Mouse (Mus musculus) CH12.LX (cell line): ENCODE measurements around the gene Ffar2. TPM values are rescaled to one million over a fixed set of nuclear protein-coding genes. Genes with fewer than 3 reads are reported as not detected.

ENCODE experiments used
- DNase-seq: peaks from one replicate; pipeline ENCODE4 v3.0.0-alpha.2; 2013; ENCODE audit errors: extremely low read depth
- H3K27ac ChIP-seq: 2 replicates; pipeline ENCODE4 v1.5.1; 2012; ENCODE audit warnings: low read depth, mild to moderate bottlenecking, control low read depth, moderate library complexity; ENCODE audit not compliant: insufficient read depth
- H3K27me3 ChIP-seq: replicated peaks from 2 replicates; pipeline ENCODE3; 2012; ENCODE audit warnings: inconsistent platforms
- H3K36me3 ChIP-seq, 2 experiments: replicated peaks in 1 of 2; 2 replicates each; pipeline versions ENCODE3 to v1.6.1; 2012; ENCODE audit warnings: inconsistent platforms in 1 of 2, low read length in 1 of 2, mild to moderate bottlenecking in 1 of 2, mixed read lengths in 1 of 2, moderate library complexity in 1 of 2; ENCODE audit not compliant: control insufficient read depth in 1 of 2, insufficient read depth in 1 of 2
- H3K4me1 ChIP-seq, 2 experiments: 2 replicates each; pipeline ENCODE4 v1.6.1; 2012; ENCODE audit warnings: inconsistent platforms in 1 of 2, moderate library complexity in 1 of 2; ENCODE audit not compliant: insufficient read depth in 2 of 2, control insufficient read depth in 1 of 2
- H3K4me2 ChIP-seq: 2 replicates; pipeline ENCODE4 v1.6.1; 2012; ENCODE audit warnings: low read depth, mild to moderate bottlenecking, control low read depth; ENCODE audit not compliant: poor library complexity, insufficient read depth, severe bottlenecking
- H3K4me3 ChIP-seq, 3 experiments: fragments of 150-350 bp in 1 of 3; sonication (generic) in 1 of 3; replicated peaks in 1 of 3; 2 replicates each; pipeline versions ENCODE3 to v1.5.1; 2011 to 2012; ENCODE audit warnings: low read depth in 2 of 3, low read length in 2 of 3, mild to moderate bottlenecking in 2 of 3, moderate library complexity in 2 of 3, control low read depth in 1 of 3, improper control_type of control experiment in 1 of 3, inconsistent platforms in 1 of 3, mixed read lengths in 1 of 3; ENCODE audit not compliant: poor library complexity in 1 of 3
- H3K79me2 ChIP-seq: replicated peaks from 2 replicates; pipeline ENCODE4 v1.6.1; 2012; ENCODE audit warnings: mild to moderate bottlenecking, moderate library complexity; ENCODE audit not compliant: control insufficient read depth, poor library complexity, insufficient read depth, severe bottlenecking; ENCODE audit errors: extremely low read depth
- H3K9ac ChIP-seq: 2 replicates; pipeline ENCODE4 v1.6.1; 2012; ENCODE audit warnings: low read depth, mild to moderate bottlenecking, control low read depth, moderate library complexity; ENCODE audit not compliant: insufficient read depth
- H3K9me3 ChIP-seq: replicated peaks from 2 replicates; pipeline ENCODE3; 2012; ENCODE audit warnings: low read length, inconsistent platforms, mixed read lengths
- CHD1 ChIP-seq: IDR thresholded peaks from 2 replicates; pipeline ENCODE4 v1.6.1; 2012; ENCODE audit warnings: low read depth, low read length, improper control_type of control experiment, inconsistent platforms
- CHD2 ChIP-seq: IDR thresholded peaks from 2 replicates; pipeline ENCODE4 v1.6.1; 2011; ENCODE audit warnings: low read length, improper control_type of control experiment
- E2F4 ChIP-seq: IDR thresholded peaks from 2 replicates; pipeline ENCODE4 v1.6.1; 2011; ENCODE audit warnings: low read depth, low read length, improper control_type of control experiment; ENCODE audit not compliant: insufficient replicate concordance
- ELF1 ChIP-seq: IDR thresholded peaks from 2 replicates; pipeline ENCODE4 v1.6.1; 2014; ENCODE audit warnings: low read depth, mild to moderate bottlenecking, inconsistent platforms, low read length, improper control_type of control experiment
- EP300 ChIP-seq: IDR thresholded peaks from 2 replicates; pipeline ENCODE4 v1.6.1; 2011; ENCODE audit warnings: low read length, improper control_type of control experiment
- ETS1 ChIP-seq: conservative IDR thresholded peaks from 2 replicates; pipeline ENCODE4 v1.6.1; 2012; ENCODE audit warnings: low read depth, mild to moderate bottlenecking, inconsistent platforms, low read length, improper control_type of control experiment, moderate library complexity
- GABPA ChIP-seq: IDR thresholded peaks from 2 replicates; pipeline ENCODE4 v1.6.1; 2012; ENCODE audit warnings: low read depth, low read length, improper control_type of control experiment, inconsistent platforms; ENCODE audit not compliant: insufficient replicate concordance
- HCFC1 ChIP-seq: IDR thresholded peaks from 2 replicates; pipeline ENCODE4 v1.6.1; 2012; ENCODE audit warnings: low read depth, mild to moderate bottlenecking, inconsistent platforms, low read length, improper control_type of control experiment
- IRF4 ChIP-seq: IDR thresholded peaks from 2 replicates; pipeline ENCODE4 v1.6.1; 2014; ENCODE audit warnings: low read depth, mild to moderate bottlenecking, inconsistent platforms, low read length, improper control_type of control experiment
- JUN ChIP-seq: IDR thresholded peaks from 2 replicates; pipeline ENCODE4 v1.6.1; 2011; ENCODE audit warnings: low read depth, mild to moderate bottlenecking, low read length, improper control_type of control experiment, moderate library complexity; ENCODE audit not compliant: insufficient read depth
- MAFK ChIP-seq: IDR thresholded peaks from 2 replicates; pipeline ENCODE4 v1.6.1; 2011; ENCODE audit warnings: low read length, improper control_type of control experiment; ENCODE audit not compliant: insufficient replicate concordance
- MAZ ChIP-seq: IDR thresholded peaks from 2 replicates; pipeline ENCODE4 v1.6.1; 2012; ENCODE audit warnings: low read depth, mild to moderate bottlenecking, inconsistent platforms, low read length, improper control_type of control experiment, moderate library complexity
- MEF2A ChIP-seq: IDR thresholded peaks from 2 replicates; pipeline ENCODE4 v1.6.1; 2014; ENCODE audit warnings: low read depth, mild to moderate bottlenecking, inconsistent platforms, low read length, improper control_type of control experiment, borderline replicate concordance
- MXI1 ChIP-seq: IDR thresholded peaks from 2 replicates; pipeline ENCODE4 v1.6.1; 2011; ENCODE audit warnings: mild to moderate bottlenecking, low read depth, low read length, improper control_type of control experiment
- MYC ChIP-seq: IDR thresholded peaks from 2 replicates; pipeline ENCODE4 v1.6.1; 2011; ENCODE audit warnings: low read depth, mild to moderate bottlenecking, improper control_type of control experiment, low read length
- NELFE ChIP-seq: IDR thresholded peaks from 2 replicates; pipeline ENCODE4 v1.6.1; 2011; ENCODE audit warnings: low read depth, low read length, improper control_type of control experiment
- NRF1 ChIP-seq: IDR thresholded peaks from 2 replicates; pipeline ENCODE4 v1.6.1; 2014; ENCODE audit warnings: low read depth, mild to moderate bottlenecking, inconsistent platforms, low read length, improper control_type of control experiment, moderate library complexity
- PAX5 ChIP-seq: IDR thresholded peaks from 2 replicates; pipeline ENCODE4 v1.6.1; 2012; ENCODE audit warnings: low read length, inconsistent platforms, mixed read lengths
- POLR2A ChIP-seq: IDR thresholded peaks from 2 replicates; pipeline ENCODE4 v1.6.1; 2011; ENCODE audit warnings: low read depth, mild to moderate bottlenecking, improper control_type of control experiment, low read length
- POLR2AphosphoS2 ChIP-seq: IDR thresholded peaks from 2 replicates; pipeline ENCODE4 v1.6.1; 2011; ENCODE audit warnings: low read depth, low read length, improper control_type of control experiment
- RAD21 ChIP-seq: IDR thresholded peaks from 2 replicates; pipeline ENCODE4 v1.6.1; 2011; ENCODE audit warnings: low read depth, mild to moderate bottlenecking, low read length, improper control_type of control experiment, moderate library complexity
- SIN3A ChIP-seq: IDR thresholded peaks from 2 replicates; pipeline ENCODE4 v1.6.1; 2012; ENCODE audit warnings: low read length, improper control_type of control experiment, inconsistent platforms
- SMC3 ChIP-seq: IDR thresholded peaks from 2 replicates; pipeline ENCODE4 v1.6.1; 2011; ENCODE audit warnings: low read depth, low read length, improper control_type of control experiment
- TCF12 ChIP-seq: IDR thresholded peaks from 2 replicates; pipeline ENCODE4 v1.6.1; 2014; ENCODE audit warnings: low read depth, mild to moderate bottlenecking, inconsistent platforms, low read length, improper control_type of control experiment
- UBTF ChIP-seq: IDR thresholded peaks from 2 replicates; pipeline ENCODE4 v1.6.1; 2012; ENCODE audit warnings: low read depth, mild to moderate bottlenecking, inconsistent platforms, low read length, improper control_type of control experiment, moderate library complexity
- USF1 ChIP-seq: IDR thresholded peaks from 2 replicates; pipeline ENCODE4 v1.6.1; 2014; ENCODE audit warnings: low read depth, mild to moderate bottlenecking, inconsistent platforms, low read length, improper control_type of control experiment
- USF2 ChIP-seq: conservative IDR thresholded peaks from 2 replicates; pipeline ENCODE4 v1.6.1; 2011; ENCODE audit warnings: low read depth, low read length, improper control_type of control experiment
- ZC3H11A ChIP-seq: IDR thresholded peaks from 2 replicates; pipeline ENCODE4 v1.6.1; 2012; ENCODE audit warnings: low read depth, mild to moderate bottlenecking, inconsistent platforms, low read length, improper control_type of control experiment
- ZKSCAN1 ChIP-seq: IDR thresholded peaks from 2 replicates; pipeline ENCODE4 v1.6.1; 2012; ENCODE audit warnings: low read depth, inconsistent platforms, low read length, improper control_type of control experiment, borderline replicate concordance
- ZMIZ1 ChIP-seq: IDR thresholded peaks from 2 replicates; pipeline ENCODE4 v1.6.1; 2012; ENCODE audit warnings: low read depth, mild to moderate bottlenecking, inconsistent platforms, low read length, improper control_type of control experiment
- ZNF384 ChIP-seq: IDR thresholded peaks from 2 replicates; pipeline ENCODE4 v1.6.1; 2012; ENCODE audit warnings: low read depth, low read length, improper control_type of control experiment, inconsistent platforms
- dilution Hi-C: fragments of 300-500 bp; cut with MboI; formaldehyde crosslinking; loops from 2 replicates; pipeline ENCODE4 v1.14.3; 2020; ENCODE audit warnings: low sequenced_read_pairs; ENCODE audit not compliant: extremely low pct_unique_long_range_greater_than_20kb, extremely low pct_ligation_motif_present
- in situ Hi-C: fragments of 300-500 bp; cut with MboI; formaldehyde crosslinking; loops from 3 replicates; pipeline ENCODE4 v1.14.3; 2019; ENCODE audit warnings: low sequenced_read_pairs, low pct_ligation_motif_present, low pct_unique_long_range_greater_than_20kb, mixed read lengths
- polyA plus RNA-seq: library from polyadenylated mRNA; unstranded; fragments of >175 nt; gene quantifications from 2 replicates; pipeline ENCODE4 v1.2.1, GENCODE M21; 2012; ENCODE audit warnings: low read depth; ENCODE audit not compliant: insufficient read length
- total RNA-seq, 2 experiments: library from RNA; depleted of rRNA; stranded (reverse); fragments of 300-350 nt in 1 of 2; fragments of >200 nt in 1 of 2; gene quantifications; 2 replicates each; pipeline ENCODE4 v1.2.3; 2012 to 2014

Gene Ffar2
- total and polyA plus RNA-seq, 3 experiments, result 0.08 to 0.51 TPM; not detected in 1

- H3K4me3 ChIP-seq, result no peak overlapping the region
- no peaks in the 10 kb centered on the region for H3K79me2 ChIP-seq
- no peak overlapping the region for H3K27ac ChIP-seq
- H3K9ac ChIP-seq, result no peak overlapping the region
- no peaks in the 10 kb centered on the region for H3K27me3 ChIP-seq
- in situ Hi-C loops (no loop called here), dilution Hi-C loops (no loop called here)
- H3K9me3 ChIP-seq, result peaks cover 6% of the 10 kb centered on the region
- H3K4me2 ChIP-seq, result no peak overlapping the region
- TF ChIP-seq UBTF, result no peak
- TF ChIP-seq TCF12, result no peak
- no peak for TF ChIP-seq CHD1
- no peak for TF ChIP-seq MYC
- no peak for TF ChIP-seq ELF1
- no peak for TF ChIP-seq GABPA
- TF ChIP-seq CHD2, result no peak
- no peak for TF ChIP-seq POLR2A
- TF ChIP-seq USF1, result no peak
- no peak for TF ChIP-seq PAX5
- TF ChIP-seq MXI1, result no peak
- TF ChIP-seq ZNF384, result no peak
- TF ChIP-seq ZC3H11A, result no peak
- no peak for TF ChIP-seq ZKSCAN1
- no peak for TF ChIP-seq ZMIZ1
- no peak for TF ChIP-seq EP300
- no peak for TF ChIP-seq MAZ
- TF ChIP-seq NELFE, result no peak
- H3K4me1 ChIP-seq, result peaks cover 6 to 26% of the 10 kb centered on the region in 2 experiments; a peak in 3 of 4 replicates
- DNase-seq, result no peak
- H3K36me3 ChIP-seq, result no peaks in the 10 kb centered on the region
Measured at GRCm38 (mm10) chr7:30824306-30824705, 731 bp upstream of the Ffar2 start.

GRCm38 (mm10) chr7:30821532-30821931 lies 2.0 kb downstream of the Ffar2 start:
- H3K36me3 ChIP-seq, result no peaks in the 10 kb centered on the region
- in situ Hi-C loops (no loop called here), dilution Hi-C loops (no loop called here)
- no peaks in the 10 kb centered on the region for H3K27me3 ChIP-seq
- H3K4me3 ChIP-seq, result no peak overlapping the region
- H3K4me2 ChIP-seq, result no peak overlapping the region
- DNase-seq, result no peak
- TF ChIP-seq ETS1 (no peak), NRF1 (no peak), HCFC1 (no peak), RAD21 (no peak), MXI1 (no peak), IRF4 (no peak), USF2 (no peak), E2F4 (no peak), CHD2 (no peak), ELF1 (no peak), PAX5 (no peak), POLR2AphosphoS2 (no peak), MAFK (no peak), SMC3 (no peak), MYC (no peak), MEF2A (no peak), USF1 (no peak), JUN (no peak), UBTF (no peak), SIN3A (no peak)
- H3K79me2 ChIP-seq, result no peaks in the 10 kb centered on the region
- no peak overlapping the region for H3K27ac ChIP-seq
- H3K9ac ChIP-seq, result no peak overlapping the region
- H3K9me3 ChIP-seq, result no peaks in the 10 kb centered on the region
- H3K4me1 ChIP-seq, result peaks cover 6 to 26% of the 10 kb centered on the region in 2 experiments; a peak in 3 of 4 replicates
